Comparison of ENCODE assay signal across 20 mouse cellular contexts in the genomic region with DNA sequence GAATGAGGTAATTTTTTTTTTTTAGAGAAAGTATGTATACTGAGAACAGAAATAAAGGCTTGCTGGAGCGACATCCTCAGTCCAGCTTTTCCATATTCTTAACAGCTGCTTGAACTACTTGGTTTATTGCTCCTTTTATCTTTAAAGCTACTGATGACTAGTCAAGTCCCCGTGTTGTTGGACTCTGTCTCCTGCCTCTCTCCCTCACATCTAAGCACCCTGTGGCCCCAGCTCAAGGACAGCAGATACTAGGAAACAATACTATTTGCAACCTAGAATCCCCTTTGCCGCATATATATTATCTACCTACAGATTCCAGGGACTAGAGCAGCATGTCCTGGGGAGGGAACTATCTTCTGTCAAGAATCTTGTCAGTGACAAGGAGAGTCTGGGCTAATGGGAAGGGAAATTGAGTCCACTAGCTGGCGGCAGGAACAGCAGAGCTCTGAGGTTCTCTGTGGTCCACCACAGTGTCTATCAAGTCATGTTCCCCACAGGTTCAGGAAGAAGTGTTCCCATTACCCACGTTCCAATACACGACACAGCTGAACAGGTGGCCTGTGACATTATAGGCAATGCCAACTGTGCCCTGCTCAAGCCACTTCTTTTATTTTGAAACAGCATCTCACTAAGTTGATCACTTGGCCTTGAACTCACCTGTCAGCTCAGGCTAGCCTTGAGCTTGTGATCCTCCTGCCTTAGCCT.
"Had no signal": no experiment of that assay in that cellular context is flagged by ENCODE, and none has a peak within 500 bp of the region (broad histone marks: within the 10 kb centered on the region; RNA-seq: fewer than 3 reads in every experiment).

No protein-coding gene starts in this region.

- H3K27me3 ChIP-seq: midbrain, embryonic 12.5 days; neural tube, embryonic 13.5 days; neural tube, embryonic 15.5 days; stomach, embryonic 15.5 days had no signal

- H3K36me3 ChIP-seq: midbrain, embryonic 10.5 days; midbrain, embryonic 12.5 days; neural tube, embryonic 13.5 days; neural tube, embryonic 15.5 days; stomach, embryonic 15.5 days had no signal

- H3K27ac ChIP-seq: midbrain, embryonic 10.5 days; midbrain, embryonic 12.5 days; neural tube, embryonic 13.5 days; neural tube, embryonic 15.5 days; stomach, embryonic 15.5 days; stomach, postnatal 0 days had no signal

- H3K9ac ChIP-seq: lung, embryonic 14.5 days; midbrain, embryonic 12.5 days; neural tube, embryonic 13.5 days; neural tube, embryonic 15.5 days; stomach, embryonic 15.5 days had no signal

- H3K4me3 ChIP-seq: midbrain, embryonic 10.5 days; midbrain, embryonic 12.5 days; myocyte; neural tube, embryonic 13.5 days; neural tube, embryonic 15.5 days; stomach, embryonic 15.5 days had no signal

- H3K4me1 ChIP-seq: midbrain, embryonic 10.5 days; midbrain, embryonic 12.5 days; neural tube, embryonic 13.5 days; neural tube, embryonic 15.5 days; stomach, embryonic 15.5 days had no signal

- H3K9me3 ChIP-seq: midbrain, embryonic 10.5 days; midbrain, embryonic 12.5 days; neural tube, embryonic 13.5 days; neural tube, embryonic 15.5 days; stomach, embryonic 15.5 days had no signal

- ATAC-seq: midbrain, embryonic 16.5 days had no signal

- DNase-seq: lung, adult 18-20 months; lung, embryonic 14.5 days; lung, postnatal 10 days; lung, postnatal 4 days; midbrain, embryonic 14.5 days; retina, postnatal 1 day; right cerebral cortex, adult 18-20 months; right cerebral cortex, postnatal 25 days; right cerebral cortex, postnatal 4 days; thymus, adult 2 months; thymus, postnatal 25 days; thymus, postnatal 4 days had no signal

- H3K4me2 ChIP-seq: lung, embryonic 14.5 days; midbrain, embryonic 12.5 days; neural tube, embryonic 13.5 days; neural tube, embryonic 15.5 days; stomach, embryonic 15.5 days had no signal
